Mouse (Mus musculus): ENCODE measurements around the gene Zfp428.

GRCm38 (mm10) chr7:24525686-24526420 lies 19.0 kb downstream of the Zfp428 start:
- TF ChIP-seq CTCF (IDR thresholded peaks at IDR 0.05; ENCODE audit: low read depth, low read length) (no peak), POLR2A (IDR thresholded peaks at IDR 0.05; ENCODE audit: extremely low read depth, insufficient read depth, low read length) (no peak)
